Mouse (Mus musculus) inflammation-experienced regulatory T-cells, adult 6 months (primary cell): ENCODE results near the gene Nr2e1. TPM values are rescaled to one million over a fixed set of nuclear protein-coding genes. Genes with fewer than 3 reads are reported as not detected.

ENCODE experiments used
- ATAC-seq: one replicate; pipeline ENCODE4 v1.8.0; 2017
- polyA plus RNA-seq, 3 experiments: library from polyadenylated mRNA; unstranded; fragments of 100-300 nt; shearing (Covaris generic); gene quantifications; one replicate each; pipeline ENCODE4 v1.2.1; 2017

The Nr2e1 gene
- polyA plus RNA-seq = not detected

- ATAC-seq = no peak
These were observed at the start of gene Nr2e1, which contains the start of gene Ostm1 for GRCm38 (mm10) chr10:42583157-42583872. TSS of gene Nr2e1 (minus strand) at chr10:42583632. TSS of gene Ostm1 (plus strand) at chr10:42583822.

DNA sequence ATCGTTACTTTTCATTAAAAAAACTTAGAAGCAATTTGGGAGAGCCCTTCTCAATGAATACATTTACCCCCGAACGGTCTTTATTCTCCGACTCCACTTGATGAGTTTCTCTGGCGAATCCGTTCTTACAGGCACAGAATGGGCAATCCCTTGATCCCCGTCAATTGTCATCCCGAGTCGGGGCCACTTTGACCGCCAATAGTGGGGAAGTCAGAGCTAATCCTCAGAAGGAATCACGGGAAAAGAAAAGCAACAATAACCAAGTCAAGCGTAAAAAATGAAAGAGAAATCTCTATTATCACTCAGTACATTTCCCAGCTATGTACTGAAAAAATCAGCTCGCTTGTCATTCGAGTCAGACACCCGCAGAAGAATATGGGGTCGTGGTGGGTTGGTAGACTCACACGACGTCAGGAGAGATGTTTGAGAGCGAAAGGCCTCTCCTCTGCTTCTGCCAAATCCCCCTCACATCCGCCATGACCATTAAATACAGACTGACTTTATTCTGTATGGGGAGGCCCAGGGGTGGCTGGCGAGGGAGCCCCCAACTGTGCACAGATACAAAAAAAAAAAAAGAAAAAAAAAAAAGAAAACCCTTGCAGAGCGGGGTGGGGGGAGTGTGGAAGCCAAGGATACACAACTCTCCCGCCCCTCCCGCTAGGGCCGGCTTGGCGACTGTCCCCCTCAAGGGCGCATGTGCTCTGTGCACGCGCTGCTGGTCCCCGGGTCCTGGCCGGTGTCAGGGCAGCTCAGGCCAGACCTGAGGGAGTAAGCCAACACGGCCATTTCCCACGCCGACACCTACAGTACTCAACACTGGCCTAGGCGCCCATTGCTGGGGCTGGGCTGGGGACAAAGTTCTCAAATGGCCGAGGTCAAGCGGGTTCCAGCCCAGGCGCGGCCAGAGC, 49.3 kb upstream of the Nr2e1 start:
- no peak for ATAC-seq

DNA sequence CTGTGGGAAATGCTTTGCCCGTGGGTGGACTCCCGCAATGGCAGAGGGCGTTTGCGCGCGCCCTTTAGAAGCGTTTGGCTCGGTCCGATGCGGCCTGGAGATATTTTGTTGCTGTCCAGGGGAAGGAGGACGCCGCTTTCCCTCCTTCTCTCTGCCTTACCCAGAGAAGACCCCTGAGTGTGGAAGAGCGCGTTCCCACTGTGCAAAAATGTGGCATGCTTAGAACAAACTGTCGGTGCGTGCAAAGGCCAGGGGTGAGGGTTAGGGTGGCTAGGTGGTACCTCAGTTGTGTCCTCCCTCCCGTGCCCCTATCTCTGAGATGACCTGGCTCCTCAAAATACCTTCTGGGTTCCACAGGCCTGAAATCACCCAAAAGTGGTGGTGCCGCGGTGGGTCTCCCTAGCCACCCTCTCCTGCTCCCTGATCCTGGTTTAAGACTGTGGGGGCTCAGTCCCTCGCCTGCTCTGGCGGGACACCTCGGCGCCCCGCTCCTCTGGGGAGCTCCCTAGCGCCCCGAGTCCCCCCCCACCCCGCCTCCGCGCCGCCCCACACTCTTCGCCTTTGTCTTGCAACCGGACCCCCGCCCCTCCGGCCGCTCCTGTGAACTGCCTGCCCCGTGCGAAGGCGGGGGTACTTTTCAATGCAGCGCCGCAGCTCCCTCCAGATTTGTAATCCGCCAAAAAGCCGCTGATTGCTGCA, 48.5 kb upstream of the Nr2e1 start:
- ATAC-seq = no peak

DNA sequence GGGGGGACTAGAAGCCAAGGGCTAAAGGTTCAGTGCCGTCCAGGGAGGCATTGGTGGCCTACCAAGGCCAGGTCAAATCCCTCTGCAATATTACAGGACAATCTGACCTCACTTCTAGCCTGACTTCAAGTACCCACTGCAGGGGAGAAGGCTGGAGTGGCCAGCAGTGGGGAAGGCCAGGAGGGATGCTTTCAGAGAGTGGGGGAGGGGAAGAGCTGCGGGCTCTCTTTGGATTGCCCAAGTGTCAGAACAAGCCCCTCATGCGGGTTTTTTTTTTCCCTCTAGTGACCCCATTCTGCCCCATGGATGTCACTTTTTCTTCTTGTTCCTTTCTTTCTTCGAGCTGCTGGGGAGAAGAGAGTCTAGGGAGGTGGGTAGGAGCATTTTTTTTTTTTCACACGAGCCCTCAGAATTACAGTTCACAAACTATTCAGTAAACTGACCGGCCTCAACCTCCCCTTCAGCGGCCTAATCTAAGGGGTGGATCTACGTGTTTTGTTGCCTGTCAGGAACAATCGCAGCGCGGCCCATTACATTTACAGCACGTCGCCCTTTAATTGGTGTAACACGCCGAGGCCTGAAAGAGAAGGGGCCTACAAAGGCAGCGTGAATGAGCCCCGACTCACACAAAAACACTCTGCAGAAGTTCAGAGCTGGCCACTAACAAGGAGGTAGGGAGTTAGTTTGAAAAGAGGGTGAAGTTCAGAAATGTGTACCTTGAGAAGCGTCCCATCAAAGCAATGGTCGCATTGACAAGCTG, 47.3 kb upstream of the Nr2e1 start:
- ATAC-seq = no peak

- no peak for ATAC-seq
These were observed 42.5 kb upstream of the Nr2e1 start for GRCm38 (mm10) chr10:42625907-42626306.

GRCm38 (mm10) chr10:42618291-42618690, 34.9 kb upstream of the Nr2e1 start:
- ATAC-seq = no peak

GRCm38 (mm10) chr10:42614766-42615165, 31.3 kb upstream of the Nr2e1 start:
- no peak for ATAC-seq

DNA sequence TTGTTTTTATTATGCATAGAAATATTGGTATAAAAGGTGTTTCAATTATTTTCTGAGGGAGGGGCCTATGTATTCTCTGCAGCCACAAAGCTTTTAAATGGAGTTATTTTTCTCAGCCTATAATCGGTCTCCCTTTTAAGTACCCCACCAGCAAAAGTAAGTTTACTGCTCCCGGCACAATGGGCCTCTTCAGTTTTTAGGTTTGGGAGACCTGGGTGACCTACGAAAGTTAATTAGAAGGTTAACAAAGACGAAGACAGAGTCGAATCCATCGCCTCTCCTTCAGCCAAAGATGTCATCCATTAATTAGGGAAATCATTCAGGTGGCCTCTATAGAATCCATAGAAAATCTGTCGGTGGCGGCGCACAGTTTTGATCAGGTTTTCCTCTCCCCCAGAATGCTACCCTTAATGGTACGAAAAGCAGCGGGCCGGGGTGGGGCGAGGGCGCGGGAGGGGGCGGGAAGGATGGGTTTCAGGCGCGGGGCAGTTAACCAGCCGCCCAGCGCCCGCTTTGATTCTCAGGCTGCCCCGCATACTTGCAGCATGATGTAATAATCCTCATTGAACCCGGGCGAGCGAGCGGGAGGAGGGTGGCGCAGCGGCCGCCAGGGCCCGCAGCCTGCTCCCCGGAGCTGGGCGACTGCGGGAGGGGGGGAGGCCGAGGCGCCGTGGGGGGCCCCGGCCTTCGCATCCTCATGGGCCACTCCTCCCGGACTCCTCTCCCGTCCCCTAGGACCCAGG, 30.4 kb upstream of the Nr2e1 start:
- no peak for ATAC-seq

- no peak for ATAC-seq
These were observed 29.6 kb upstream of the Nr2e1 start for GRCm38 (mm10) chr10:42613075-42613474.

- ATAC-seq = no peak
These were observed 23.3 kb upstream of the Nr2e1 start for GRCm38 (mm10) chr10:42606757-42607156.

- ATAC-seq = no peak
These were observed 21.4 kb upstream of the Nr2e1 start for GRCm38 (mm10) chr10:42604874-42605273.

GRCm38 (mm10) chr10:42601556-42601955, 18.1 kb upstream of the Nr2e1 start:
- no peak for ATAC-seq

GRCm38 (mm10) chr10:42598615-42599014, 15.2 kb upstream of the Nr2e1 start:
- ATAC-seq = no peak

GRCm38 (mm10) chr10:42593201-42593600, 9.8 kb upstream of the Nr2e1 start:
- ATAC-seq = no peak

DNA sequence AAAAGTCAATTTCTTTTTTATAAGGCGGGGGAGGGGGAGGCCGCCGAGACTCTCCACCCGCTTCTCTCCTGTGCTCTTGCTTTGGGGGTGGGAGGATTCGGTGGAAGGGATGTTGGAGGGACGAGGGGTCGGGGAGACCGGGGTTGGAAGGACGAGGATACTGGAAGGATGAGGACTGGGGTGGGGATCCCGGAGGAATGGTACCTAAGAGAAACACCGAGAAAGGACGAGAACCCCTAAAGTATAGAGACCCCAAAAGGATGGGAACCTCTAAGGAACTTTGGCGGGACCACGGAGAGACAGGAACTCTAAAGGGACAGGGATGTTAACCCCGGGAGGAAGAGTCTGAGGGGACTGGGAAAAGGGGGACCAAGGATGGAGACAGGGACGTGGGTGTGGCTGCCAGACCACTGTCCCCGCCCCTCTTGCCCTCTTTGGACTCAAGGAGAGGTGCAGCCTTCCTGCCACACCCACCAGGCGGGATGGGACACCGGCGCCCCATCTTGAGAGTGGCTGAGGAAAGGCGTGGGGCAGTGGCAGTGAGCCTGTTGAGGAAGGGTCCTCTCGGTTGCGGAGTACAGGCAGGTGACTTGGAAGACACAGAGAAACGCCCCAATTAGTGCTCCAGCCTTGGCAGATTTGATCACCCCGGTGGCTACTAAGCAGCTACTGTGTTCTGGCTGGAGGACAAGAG, 8.7 kb upstream of the Nr2e1 start:
- no peak for ATAC-seq

DNA sequence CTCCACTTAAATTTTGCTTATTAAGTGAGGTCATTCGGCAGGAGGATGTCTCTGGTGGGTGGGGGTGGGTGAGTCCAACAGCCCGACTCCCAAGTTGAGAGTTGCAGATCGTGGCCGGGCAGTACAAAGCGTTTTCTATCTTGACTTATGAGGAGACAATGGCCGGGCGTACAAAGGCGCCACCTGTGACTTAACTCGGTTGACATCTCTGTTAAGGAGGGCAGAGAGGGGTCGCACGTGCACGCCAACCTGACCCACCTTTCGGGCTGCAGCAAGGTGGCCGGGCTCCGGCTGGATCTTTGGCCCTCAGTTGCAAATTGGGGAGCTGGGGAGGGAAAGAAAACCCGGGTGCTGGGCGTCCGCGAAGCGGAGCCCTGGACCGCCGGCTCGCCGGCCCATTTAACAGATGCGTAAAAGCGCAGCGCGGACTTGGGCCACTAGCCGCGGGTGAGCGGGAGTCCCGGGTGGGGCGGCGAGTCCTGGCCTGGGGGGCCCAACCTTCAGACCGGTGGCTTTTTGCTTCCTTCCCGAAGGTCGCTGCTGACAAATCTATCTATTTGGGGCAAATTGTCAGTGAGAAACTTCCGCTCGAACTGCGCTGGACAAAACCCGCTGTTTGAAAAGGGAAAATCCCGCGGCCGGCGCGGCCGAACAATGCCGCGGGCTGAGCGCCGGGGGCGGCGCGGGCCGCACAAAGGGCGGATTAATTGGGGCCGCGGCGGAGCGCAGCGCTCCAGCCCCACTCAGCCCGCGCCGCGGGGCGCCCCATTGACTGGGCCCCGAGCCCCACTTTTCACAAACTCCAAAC, 8.0 kb upstream of the Nr2e1 start:
- ATAC-seq = no peak

GRCm38 (mm10) chr10:42590261-42591184, 7.1 kb upstream of the Nr2e1 start:
- ATAC-seq = no peak

GRCm38 (mm10) chr10:42589505-42589904, 6.1 kb upstream of the Nr2e1 start:
- no peak for ATAC-seq
